Comparison of ENCODE assay signal across 8 mouse cellular contexts in the genomic region with DNA sequence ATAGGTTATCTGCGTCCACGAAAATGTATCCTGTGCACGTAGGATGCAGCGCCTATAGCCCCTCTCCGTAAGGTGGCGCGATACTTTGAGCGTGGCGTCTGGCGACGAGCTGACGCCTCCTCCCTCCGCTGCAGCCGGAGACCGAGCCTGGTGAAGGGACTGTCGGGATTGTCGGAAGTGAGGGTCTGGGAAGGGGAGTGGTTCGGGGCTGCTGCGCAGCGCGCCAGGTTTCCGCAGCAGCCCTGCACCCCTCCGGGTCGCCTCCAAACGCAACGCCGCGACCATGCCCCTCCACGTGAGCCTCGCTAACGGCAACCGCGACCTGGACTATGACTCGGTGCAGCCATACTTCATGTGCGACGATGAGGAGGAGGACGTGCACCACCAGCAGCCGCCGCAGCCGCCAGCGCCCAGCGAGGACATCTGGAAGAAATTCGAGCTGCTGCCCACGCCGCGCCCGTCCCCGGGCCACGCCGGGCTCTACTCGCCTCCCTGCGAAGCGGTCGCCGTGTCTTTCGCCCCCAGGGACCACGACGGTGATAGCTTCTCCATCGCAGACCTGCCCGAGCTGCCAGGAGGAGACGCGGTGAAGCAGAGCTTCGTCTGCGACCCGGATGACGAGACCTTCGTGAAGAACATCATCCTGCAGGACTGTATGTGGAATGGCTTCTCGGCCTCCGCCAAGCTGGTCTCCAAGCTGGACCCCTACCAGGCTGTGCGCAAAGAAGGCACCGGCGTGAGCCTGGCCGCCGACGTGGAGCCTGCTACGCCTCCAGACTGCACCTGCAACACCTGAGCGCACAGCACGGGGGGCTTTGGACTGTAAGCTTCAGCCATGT. TPM values are rescaled to one million over a fixed set of nuclear protein-coding genes. Genes with fewer than 3 reads are reported as not detected.
A peak's percentile ranks its signal among the peaks of the same experiment; 100 is the strongest.
DNase-seq lines count a peak whose midpoint lies in the region; ATAC-seq lines count a peak whose summit lies in the region.

A gene (plus strand): TSS at position 97 of the 839 bp plus-strand sequence.

- peak within 1 kb of the TSS; percentile 91 for H3K4me2 ChIP-seq in embryonic facial prominence, embryonic 11.5 days (ENCODE audit: low read depth, low read length)

- peak within 1 kb of the TSS; percentile 56 for H3K27ac ChIP-seq in embryonic facial prominence, embryonic 11.5 days (replicated peaks; ENCODE audit: low read depth, low read length)

- under 1% methylated on average over 69 of the region's 78 CpGs for WGBS in embryonic facial prominence, embryonic 11.5 days

- H3K27me3 ChIP-seq in embryonic facial prominence, embryonic 11.5 days (ENCODE audit: control insufficient read depth, insufficient read depth, low read length), result no peaks in the 10 kb centered on the region

- no peaks in the 10 kb centered on the region for H3K4me1 ChIP-seq in embryonic facial prominence, embryonic 11.5 days (ENCODE audit: control insufficient read depth, insufficient read depth, low read length)

- H3K4me3 ChIP-seq in embryonic facial prominence, embryonic 11.5 days (ENCODE audit: low read depth, low read length), result peak within 1 kb of the TSS; percentile 81

- no peaks in the 10 kb centered on the region for H3K9me3 ChIP-seq in embryonic facial prominence, embryonic 11.5 days (replicated peaks; ENCODE audit: control insufficient read depth, low read length)

- peak; percentile 47 to 72 for DNase-seq in adrenal gland, postnatal 4 days (ENCODE audit: low spot score in 2 of 2)
- peak; percentile 92 for DNase-seq in embryonic facial prominence, embryonic 11.5 days (ENCODE audit: low spot score)
- DNase-seq in heart, adult 18-20 months, result peak; percentile 83 to 86
- DNase-seq in kidney, adult 11 months, result peak; percentile 61
- DNase-seq in left cerebral cortex, postnatal 36 days (ENCODE audit: low spot score in 2 of 2), result peak; percentile 90
- DNase-seq in mesoderm, embryonic 11.5 days (ENCODE audit: low read depth, low spot score), result peak; percentile 91
- DNase-seq in right cerebral cortex, postnatal 4 days, result peak; percentile 82
- no peak for DNase-seq in adipocyte (ENCODE audit: low spot score)

- ATAC-seq in embryonic facial prominence, embryonic 11.5 days (replicated peaks; ENCODE audit: insufficient number of reproducible peaks, low FRiP score, low TSS enrichment, low read depth), result peak; percentile 95

- peak within 1 kb of the TSS; percentile 74 for H3K9ac ChIP-seq in embryonic facial prominence, embryonic 11.5 days (replicated peaks; ENCODE audit: low read length)

- no peaks in the 10 kb centered on the region for H3K36me3 ChIP-seq in embryonic facial prominence, embryonic 11.5 days (replicated peaks; ENCODE audit: control insufficient read depth, insufficient read depth, low read depth, low read length)

- intact Hi-C loops in left cerebral cortex, postnatal 36 days (cut with DNase I), result loop anchor here (5.0 kb wide), 1 partner anchor 135 kb away; no protein-coding TSS in a partner anchor

RNA-seq across cellular contexts. Expression of the gene that starts here (rescaled TPM):
- 10 to 100 TPM; 74.3 to 75.0 TPM for total RNA-seq in adrenal gland, postnatal 4 days (2021)
- polyA plus RNA-seq in embryonic facial prominence, embryonic 11.5 days (2014; fragmentation: Nextera tagmentation; extraction: Ambion mirVana), result 66.2 and 72.5 TPM in 2 replicates
- 10 to 100 TPM; 16.9 to 18.3 TPM for total RNA-seq in heart, adult 18-20 months (2021)
- 100 to 1,000 TPM in 1 of 2 experiments, 10 to 100 TPM in 1; 83.5 to 107 TPM for total RNA-seq in left cerebral cortex, postnatal 36 days (2021)
